Comparison of ENCODE assay signal across 7 mouse cellular contexts in the genomic region with DNA sequence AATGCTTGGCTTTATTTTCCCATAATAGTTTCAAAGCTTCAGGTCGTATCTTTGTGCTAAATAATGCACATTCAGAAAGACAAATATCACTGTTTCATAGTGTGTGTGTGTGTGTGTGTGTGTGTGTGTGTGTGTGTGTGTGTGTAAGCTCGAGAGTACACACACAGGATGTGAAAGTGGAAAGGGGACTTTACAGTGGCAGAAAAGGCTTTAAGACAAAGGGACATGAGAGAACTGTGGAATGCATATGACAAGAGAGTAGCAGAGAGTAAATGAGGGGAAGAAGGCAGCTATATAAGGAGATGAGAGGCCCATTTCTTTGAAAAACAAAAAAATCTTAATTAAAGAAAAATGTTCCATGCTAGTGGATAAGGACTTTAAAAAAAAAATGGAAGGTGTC.
"Had no signal": no experiment of that assay in that cellular context is flagged by ENCODE, and none has a peak within 500 bp of the region (broad histone marks: within the 10 kb centered on the region; RNA-seq: fewer than 3 reads in every experiment).

No protein-coding gene starts in this region.

- DNase-seq: kidney, postnatal 10 days; kidney, postnatal 4 days; lung, adult 2 months; lung, postnatal 4 days; midbrain, embryonic 14.5 days; right cerebral cortex, postnatal 14 days; thymus, postnatal 4 days had no signal
